Mouse (Mus musculus) myocyte (in vitro differentiated cells): Measurements from ENCODE around the gene Scg3.

Experiments used
- CEBPB ChIP-seq: IDR thresholded peaks from 2 replicates; pipeline ENCODE4 v1.6.1; 2011; ENCODE audit warnings: mild to moderate bottlenecking, moderate library complexity; ENCODE audit not compliant: poor library complexity, insufficient read depth, severe bottlenecking
- E2F4 ChIP-seq: IDR thresholded peaks from one replicate; pipeline ENCODE4 v1.6.1; 2011; ENCODE audit warnings: mild to moderate bottlenecking, control low read depth, moderate library complexity; ENCODE audit not compliant: insufficient read depth
- MAX ChIP-seq: IDR thresholded peaks from one replicate; pipeline ENCODE4 v1.6.1; 2011; ENCODE audit warnings: low read depth, mild to moderate bottlenecking, control low read depth
- MYOD1 ChIP-seq, 3 experiments: IDR thresholded peaks; one replicate each; pipeline ENCODE4 v1.6.1; 2011; ENCODE audit warnings: control low read depth in 2 of 3, low read depth in 2 of 3, mild to moderate bottlenecking in 2 of 3, moderate library complexity in 1 of 3; ENCODE audit not compliant: insufficient read length in 2 of 3, control insufficient read depth in 1 of 3
- MYOG ChIP-seq, 3 experiments: IDR thresholded peaks; one replicate each; pipeline ENCODE4 v1.6.1; 2011; ENCODE audit warnings: control low read depth in 2 of 3, low read depth in 2 of 3, mild to moderate bottlenecking in 2 of 3; ENCODE audit not compliant: insufficient read length in 2 of 3, control insufficient read depth in 1 of 3, insufficient read depth in 1 of 3
- POLR2A ChIP-seq: IDR thresholded peaks from one replicate; pipeline ENCODE4 v1.6.1; 2011; ENCODE audit warnings: low read depth, mild to moderate bottlenecking, control low read depth, moderate library complexity; ENCODE audit not compliant: insufficient read length
- TCF12 ChIP-seq: IDR thresholded peaks from one replicate; pipeline ENCODE4 v1.6.1; 2011; ENCODE audit warnings: mild to moderate bottlenecking, control low read depth; ENCODE audit not compliant: poor library complexity, insufficient read depth, severe bottlenecking
- USF1 ChIP-seq: IDR thresholded peaks from one replicate; pipeline ENCODE4 v1.6.1; 2011; ENCODE audit warnings: low read depth, mild to moderate bottlenecking, control low read depth, moderate library complexity

DNA sequence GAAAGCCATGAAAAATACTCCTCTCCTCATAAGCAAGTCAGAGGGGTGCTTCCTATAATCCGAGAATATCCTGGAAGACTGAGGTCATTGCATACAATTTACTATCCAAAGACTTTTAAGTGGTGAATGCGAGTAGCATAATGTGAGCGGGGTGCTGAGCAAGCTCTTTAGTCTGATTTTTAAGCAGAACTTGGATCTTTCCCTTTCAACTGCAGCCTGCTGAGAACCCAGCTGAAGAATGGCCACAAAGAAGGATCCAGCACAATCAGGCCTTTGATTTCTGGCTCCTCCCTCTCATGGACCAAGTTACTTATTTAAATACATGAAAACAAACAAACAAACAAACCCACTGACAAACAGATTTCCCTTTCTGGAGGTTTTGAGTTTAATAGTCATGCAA lies 916 bp upstream of the Scg3 start:
- no peak for TF ChIP-seq MYOG (IDR thresholded peaks at IDR 0.05; ENCODE audit: control insufficient read depth in 1 of 3, insufficient read depth in 1 of 3, insufficient read length in 2 of 3, low read depth in 2 of 3)
- no peak for TF ChIP-seq POLR2A
- TF ChIP-seq E2F4 = no peak
- no peak for TF ChIP-seq USF1
- TF ChIP-seq TCF12 = no peak
- TF ChIP-seq MYOD1 (IDR thresholded peaks at IDR 0.05; ENCODE audit: control insufficient read depth in 1 of 3, insufficient read length in 2 of 3, low read depth in 2 of 3) = no peak
- no peak for TF ChIP-seq CEBPB
- TF ChIP-seq MAX = no peak
